Mouse (Mus musculus) ovary, postnatal 36 days (tissue): ENCODE measurements at regions not wholly inside any gene's neighbourhood (a gene's known extent, or its start where the extent isn't known, plus 50 kb on each side); places are given as distances from the start of the nearest gene placed in this dataset.

Experiments used
- DNase-seq: peaks from one replicate; pipeline ENCODE4 v3.0.0; 2022; ENCODE audit warnings: low spot score, mixed read lengths

DNA sequence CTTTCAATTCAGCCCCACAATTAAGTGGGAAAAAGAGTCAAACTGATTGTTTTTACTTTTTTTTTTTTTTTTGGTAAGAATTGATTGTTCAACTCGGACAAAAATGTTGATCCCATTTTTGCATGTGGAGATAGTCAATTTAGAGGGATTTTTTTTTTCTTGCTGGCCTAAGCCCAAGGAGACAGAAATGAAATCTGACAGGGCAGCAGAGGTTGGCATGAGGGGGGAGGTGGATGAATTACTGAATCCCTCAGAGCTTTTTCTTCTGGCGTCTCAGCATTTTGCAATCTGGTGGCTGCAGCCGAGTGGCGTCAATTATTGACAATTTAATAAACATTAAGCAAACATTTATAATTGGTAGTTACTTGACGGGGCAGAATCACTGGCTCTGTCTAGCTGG is 356.6 kb downstream of the Cd83 start:
- no peak for DNase-seq

DNA sequence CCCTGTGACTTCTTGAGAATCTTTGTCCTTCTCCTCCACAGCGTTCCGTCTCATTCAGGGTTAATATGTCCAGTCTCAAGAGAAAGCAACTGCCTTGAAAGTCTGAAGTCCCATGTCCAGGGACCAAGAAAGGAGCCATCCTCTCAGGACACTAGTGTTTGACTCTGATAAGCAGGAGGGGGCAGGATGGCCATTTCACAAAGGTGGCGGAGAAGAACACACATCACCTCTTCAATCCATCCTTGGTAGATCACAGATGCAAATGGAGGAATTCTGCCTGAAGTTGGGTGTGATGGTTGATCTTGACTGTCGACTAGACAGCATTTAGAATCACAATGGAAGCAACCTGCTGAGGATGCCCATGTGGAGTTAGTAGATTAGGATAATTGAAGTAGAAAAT is 360.9 kb downstream of the Cd83 start:
- DNase-seq: no peak

DNA sequence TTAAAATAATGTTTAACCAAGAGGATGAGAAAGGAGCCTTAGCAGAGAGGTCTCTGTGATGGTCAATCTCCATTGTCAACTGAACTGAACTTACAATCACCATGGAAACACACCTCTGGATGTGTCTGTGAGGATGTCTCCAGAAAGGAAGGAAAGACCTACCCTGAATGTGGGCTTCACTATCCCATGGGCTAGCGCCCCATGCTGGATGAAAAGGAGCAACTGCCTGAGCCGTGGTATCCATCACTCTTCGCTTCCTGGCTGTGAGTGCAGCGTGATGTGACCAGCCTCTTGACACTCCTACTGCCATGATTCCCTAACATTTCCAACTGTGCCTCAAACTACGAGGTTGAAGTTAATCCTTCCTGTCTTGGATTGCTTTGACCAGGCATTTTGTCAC is 363.3 kb downstream of the Cd83 start:
- DNase-seq: no peak

DNA sequence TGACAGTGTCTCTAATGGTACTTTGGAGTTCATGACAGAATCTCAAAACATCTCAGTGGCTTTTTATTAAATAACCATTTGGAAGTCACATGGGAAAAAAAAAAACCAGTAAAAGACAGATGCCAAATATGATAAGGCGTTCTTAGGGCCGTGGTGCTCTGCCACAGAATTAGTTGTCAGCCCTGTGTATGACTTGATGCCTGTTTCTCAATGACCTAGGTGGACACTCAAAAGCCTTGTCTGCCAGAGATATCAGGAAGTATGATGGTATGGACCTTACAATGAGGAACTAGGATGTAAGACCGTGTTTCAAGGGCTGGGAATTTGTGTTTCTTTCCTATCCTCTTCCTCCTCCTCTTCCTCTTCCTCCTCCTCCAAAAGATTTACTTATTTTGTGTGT is 364.9 kb downstream of the Cd83 start:
- no peak for DNase-seq

GRCm38 (mm10) chr13:44151526-44151925 is 367.0 kb downstream of the Cd83 start:
- DNase-seq: no peak

DNA sequence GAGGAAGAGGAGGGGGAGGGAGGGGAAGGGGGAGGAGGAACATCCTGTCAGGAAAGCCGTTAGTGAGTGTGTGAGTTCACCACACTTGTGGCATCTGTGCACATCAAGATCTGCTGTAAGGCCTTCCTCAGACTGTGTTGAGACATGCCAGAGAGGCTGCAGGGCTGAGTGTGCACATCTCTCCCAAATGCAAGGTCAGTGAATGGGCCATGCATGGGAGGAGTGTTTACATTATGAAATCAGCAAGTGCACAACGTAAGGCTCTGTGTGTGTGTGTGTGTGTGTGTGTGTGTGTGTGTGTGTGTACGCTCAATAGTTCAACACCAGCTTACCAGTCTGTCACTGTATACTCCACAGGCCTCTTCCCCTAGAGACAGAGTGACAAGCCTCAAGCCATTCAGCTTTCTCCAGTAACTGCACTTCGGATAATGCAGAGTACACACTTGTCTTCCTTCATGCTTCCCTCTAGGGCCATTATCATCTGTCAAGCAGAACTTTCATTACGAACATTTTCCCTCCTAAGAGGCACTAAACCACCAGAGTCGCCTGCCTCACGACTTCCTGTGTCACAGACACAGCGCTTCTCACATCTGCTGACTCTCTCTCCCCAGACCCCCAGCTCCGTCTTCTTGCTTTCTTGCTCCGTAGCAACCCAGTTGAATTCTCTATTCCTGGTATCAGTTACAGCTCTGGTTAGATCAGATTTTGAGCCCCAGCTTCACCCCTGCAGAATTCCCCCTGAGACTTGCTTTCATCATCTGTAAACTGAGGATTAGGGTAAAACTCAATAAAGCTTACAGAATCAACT is 368.4 kb downstream of the Cd83 start:
- DNase-seq: no peak

GRCm38 (mm10) chr13:44153784-44154183 is 369.2 kb downstream of the Cd83 start:
- no peak for DNase-seq

DNA sequence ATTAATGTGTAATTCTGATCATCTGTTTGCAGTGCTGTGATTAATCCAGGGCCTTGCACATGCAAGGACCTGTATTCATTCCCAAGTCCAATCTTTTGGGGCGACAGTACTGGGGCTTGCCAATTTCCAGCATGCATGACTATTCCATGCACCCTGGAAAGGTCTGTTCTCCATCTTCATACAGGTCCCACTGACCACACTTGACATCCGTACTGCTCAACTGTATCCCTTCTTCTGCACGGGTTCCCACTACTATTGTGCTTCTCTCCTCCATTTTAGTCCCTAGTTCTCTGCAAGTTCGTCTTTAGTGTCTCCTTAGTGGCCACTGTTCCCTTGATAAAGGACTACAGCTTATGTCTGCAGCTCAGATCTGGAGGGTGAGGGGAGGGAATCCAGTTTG is 371.4 kb downstream of the Cd83 start:
- no peak for DNase-seq

GRCm38 (mm10) chr13:44156546-44156945 is 372.0 kb downstream of the Cd83 start:
- DNase-seq: no peak

DNA sequence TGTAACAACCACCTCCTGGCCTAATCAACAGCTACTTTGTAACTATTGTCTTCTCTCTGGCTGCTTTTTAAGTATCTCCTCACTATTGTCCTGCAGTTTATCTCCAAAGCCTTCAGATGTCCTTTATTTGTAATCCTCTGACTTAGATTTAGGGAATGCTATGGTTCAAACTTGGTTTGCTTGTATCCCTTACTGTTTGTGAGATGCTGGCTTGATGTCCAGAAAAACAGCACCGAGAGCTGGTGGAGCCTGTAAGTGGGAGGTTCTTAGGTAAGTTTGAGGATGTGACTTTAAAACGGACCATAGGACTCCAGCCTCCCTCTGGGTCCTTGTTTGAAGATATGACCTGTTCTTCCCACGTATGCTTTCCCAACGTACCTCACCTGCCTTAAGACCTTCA is 372.7 kb downstream of the Cd83 start:
- DNase-seq: no peak

DNA sequence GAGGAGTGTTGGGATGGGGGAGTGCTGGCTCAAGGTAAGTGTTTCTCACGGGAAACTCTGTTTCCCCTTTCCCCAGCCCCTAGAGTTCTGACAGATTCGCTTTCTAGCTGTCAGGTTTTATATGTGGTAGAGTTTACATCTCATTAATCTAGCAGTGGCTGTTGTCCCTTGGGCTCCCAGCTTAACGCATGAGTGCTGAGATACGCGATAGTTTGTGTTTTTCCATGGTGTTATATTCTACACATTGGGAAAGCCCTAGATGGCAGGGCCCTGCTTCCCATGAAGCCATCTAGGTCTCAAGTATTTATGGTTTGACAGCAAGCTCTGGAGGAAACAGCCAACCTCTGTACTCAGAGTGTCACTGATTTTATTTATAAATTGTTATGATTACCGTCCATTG is 373.8 kb downstream of the Cd83 start:
- DNase-seq: no peak

GRCm38 (mm10) chr13:44159346-44159745 is 374.8 kb downstream of the Cd83 start:
- DNase-seq: no peak

DNA sequence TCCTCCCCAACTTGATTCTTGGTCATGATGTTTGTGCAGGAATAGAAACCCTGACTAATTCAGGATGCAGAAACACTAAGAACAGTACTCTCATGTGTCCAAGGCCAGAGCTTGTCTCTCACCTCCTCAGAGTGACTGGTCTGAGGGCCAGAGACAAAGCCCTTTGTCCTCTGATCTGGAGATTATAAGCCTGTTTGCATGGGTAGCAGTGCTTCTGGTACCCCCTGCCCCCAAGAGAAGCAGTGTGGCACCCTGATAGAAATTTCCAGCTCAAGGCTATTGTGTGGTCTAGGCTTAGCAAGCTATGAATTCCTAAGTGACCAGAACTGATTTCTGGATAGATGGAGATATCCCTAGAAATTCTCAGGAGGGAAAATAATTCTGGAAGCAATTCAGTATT is 380.2 kb downstream of the Cd83 start:
- DNase-seq: no peak

GRCm38 (mm10) chr13:44167186-44167585 is 382.6 kb downstream of the Cd83 start:
- DNase-seq: no peak

DNA sequence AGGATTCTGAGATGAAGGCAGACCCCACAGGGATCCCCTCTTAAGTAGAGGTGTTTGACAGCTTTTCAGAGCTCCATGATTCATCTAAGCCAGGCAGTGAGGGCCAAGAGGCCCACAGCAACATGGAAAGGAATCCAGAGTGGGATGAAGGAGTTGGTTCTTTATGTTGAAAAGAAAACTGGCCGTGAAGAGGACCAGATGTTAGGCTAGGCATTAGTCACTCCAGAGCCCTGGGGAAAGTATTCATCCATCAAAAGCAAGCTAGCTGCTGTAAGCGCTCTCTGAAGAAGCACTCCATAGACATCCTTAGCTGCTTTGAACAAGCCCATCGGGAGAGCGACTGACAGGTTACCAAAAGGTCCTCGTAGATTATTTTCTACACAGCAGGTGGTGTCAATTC is 383.6 kb downstream of the Cd83 start:
- no peak for DNase-seq

DNA sequence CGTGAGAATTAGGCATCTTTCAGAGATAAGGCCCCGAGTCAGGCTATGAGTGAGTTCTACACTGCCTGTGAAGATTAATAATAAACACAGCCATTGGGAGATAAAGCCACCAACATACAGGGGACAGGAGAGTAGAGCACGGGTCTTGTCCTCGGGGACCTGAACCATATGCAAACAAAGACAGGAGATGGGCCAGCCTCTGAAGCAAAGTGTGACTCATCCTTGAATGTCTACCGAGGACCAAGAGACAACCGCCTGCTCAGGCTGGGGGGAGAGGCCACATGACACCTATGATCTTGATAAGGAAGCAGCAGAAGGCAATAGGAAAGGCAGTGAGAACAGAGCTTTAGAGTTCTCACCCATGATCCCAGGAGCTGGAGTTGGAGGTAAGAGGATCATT is 387.1 kb downstream of the Cd83 start:
- DNase-seq: no peak

GRCm38 (mm10) chr13:44172701-44173100 is 388.1 kb downstream of the Cd83 start:
- no peak for DNase-seq

- no peak for DNase-seq
These were observed 389.7 kb downstream of the Cd83 start for GRCm38 (mm10) chr13:44174236-44174635.

DNA sequence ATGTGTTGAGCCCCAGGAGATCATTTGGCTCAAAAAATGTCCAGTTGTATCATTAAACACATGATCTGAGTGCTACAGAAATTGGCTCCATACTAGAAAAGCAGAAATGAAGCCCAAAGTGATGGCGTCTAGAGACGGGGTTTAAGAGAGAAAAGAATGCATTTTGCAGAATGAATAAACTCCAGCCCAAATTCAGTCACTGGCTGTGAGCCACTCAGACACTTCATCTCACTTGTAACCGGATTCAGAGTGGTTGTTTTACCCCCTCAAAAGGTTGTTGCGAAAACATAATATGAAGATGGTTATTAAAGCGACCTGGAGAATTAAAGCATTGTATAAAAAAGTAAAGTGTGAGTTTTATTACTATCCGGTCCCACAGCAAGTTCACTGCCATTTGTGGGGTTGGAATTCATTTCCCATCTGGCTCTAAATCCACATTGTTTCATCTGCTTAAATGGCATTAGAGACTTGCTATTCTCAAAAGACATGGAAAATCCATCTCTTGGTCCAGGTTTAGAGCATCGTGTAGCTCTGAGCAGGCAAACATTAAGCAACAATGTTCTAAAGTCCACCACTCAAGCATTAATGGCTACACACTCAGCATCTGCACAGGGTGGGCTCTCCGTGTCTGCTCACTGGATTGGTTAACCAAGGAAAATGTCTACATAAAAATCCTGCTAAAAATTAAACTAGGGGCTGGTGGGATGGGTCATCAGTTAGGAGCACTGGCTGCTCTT is 390.9 kb downstream of the Cd83 start:
- no peak for DNase-seq

- DNase-seq: no peak
These were observed 391.5 kb downstream of the Cd83 start for GRCm38 (mm10) chr13:44176121-44176520.

GRCm38 (mm10) chr13:44178006-44178405 is 393.4 kb downstream of the Cd83 start:
- no peak for DNase-seq

DNA sequence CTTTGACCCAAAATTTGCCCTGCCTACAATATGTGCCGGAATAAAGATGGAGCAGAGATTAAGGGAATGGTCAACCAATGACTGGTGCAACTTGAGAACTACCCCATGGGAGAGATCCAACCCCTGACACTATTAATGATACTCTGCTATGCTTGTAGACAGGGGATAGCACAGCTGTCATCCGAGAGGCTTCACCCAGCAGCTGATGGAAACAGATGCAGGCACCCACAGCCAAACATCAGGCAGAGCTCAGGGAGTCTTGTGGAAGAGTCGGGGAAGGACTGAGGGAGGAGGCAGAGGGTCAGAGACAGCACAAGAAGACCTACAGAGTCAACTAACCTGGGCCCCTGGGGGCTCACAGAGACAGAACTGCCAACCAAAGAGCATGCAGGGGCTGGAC is 395.8 kb downstream of the Cd83 start:
- no peak for DNase-seq

DNA sequence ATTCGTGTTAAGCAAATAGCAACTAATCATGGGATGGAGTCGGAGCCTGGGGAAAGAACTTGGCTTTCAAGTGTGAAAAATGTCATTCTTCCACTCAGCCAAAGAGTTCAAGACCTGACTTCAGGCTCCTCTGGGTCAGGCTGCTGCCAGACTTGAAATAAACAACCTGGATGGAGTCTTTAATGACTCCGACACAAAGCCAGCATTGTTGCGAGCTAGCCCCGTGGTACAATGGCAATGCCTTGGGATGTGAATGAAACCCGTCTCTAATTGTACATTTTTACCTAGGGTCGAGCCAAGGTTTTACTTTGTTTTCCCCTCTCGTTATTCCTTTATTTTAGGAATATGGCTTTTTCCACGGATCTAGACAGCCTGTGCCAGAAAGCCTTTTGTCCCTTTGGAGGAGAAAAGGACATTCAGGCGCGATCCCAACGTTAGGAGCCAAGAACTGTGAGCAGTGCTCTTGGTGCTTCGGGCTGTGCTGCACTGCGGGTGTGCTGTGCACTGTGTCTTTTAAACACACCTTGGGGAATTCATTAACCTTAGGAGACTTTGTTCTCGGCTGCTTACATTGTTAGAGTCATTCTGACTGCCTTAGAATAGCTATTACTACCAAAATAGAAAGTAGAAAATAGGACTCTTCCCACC is 398.1 kb downstream of the Cd83 start:
- no peak for DNase-seq
